In the genomic region with DNA sequence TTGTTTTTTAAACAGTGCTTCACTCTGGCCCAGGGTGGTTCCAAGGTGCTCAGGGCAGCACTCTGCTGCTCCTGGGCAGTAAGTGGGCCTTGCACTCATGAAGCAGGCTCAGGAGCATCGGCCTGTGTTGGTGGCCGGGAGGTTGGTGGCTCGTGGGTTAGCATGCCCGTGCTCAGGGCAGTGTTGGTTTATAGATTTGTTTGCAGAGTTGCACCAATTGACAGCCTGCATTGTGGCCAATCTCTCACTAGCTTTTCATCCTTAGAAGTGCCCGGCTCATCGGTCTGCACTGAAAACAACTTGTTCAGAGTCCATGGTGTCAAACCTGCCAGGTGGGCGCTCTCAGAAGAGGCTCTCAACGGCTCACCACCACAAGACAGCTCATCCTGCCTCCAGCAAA, we compare ENCODE assay signal across 22 mouse cellular contexts. TPM values are rescaled to one million over a fixed set of nuclear protein-coding genes. Genes with fewer than 3 reads are reported as not detected.
"Had no signal": no experiment of that assay in that cellular context is flagged by ENCODE, and none has a peak within 500 bp of the region (broad histone marks: within the 10 kb centered on the region; RNA-seq: fewer than 3 reads in every experiment).

No protein-coding gene starts in this region.

- H3K27me3 ChIP-seq: liver, embryonic 13.5 days; liver, embryonic 15.5 days; midbrain, embryonic 13.5 days; midbrain, embryonic 15.5 days; neural tube, embryonic 13.5 days; neural tube, embryonic 15.5 days; stomach, embryonic 15.5 days had no signal

- H3K4me3 ChIP-seq: liver, embryonic 13.5 days; liver, embryonic 15.5 days; midbrain, embryonic 10.5 days; midbrain, embryonic 13.5 days; midbrain, embryonic 15.5 days; myocyte; neural tube, embryonic 13.5 days; neural tube, embryonic 15.5 days; stomach, embryonic 15.5 days had no signal

- H3K9ac ChIP-seq: liver, embryonic 13.5 days; liver, embryonic 15.5 days; lung, embryonic 14.5 days; midbrain, embryonic 13.5 days; midbrain, embryonic 15.5 days; neural tube, embryonic 13.5 days; neural tube, embryonic 15.5 days; stomach, embryonic 15.5 days had no signal

- H3K9me3 ChIP-seq: liver, embryonic 13.5 days; liver, embryonic 15.5 days; midbrain, embryonic 10.5 days; midbrain, embryonic 13.5 days; midbrain, embryonic 15.5 days; neural tube, embryonic 13.5 days; neural tube, embryonic 15.5 days; stomach, embryonic 15.5 days had no signal

- DNase-seq: liver, embryonic 13.5 days; lung, adult 18-20 months; lung, embryonic 14.5 days; lung, postnatal 10 days; lung, postnatal 4 days; retina, postnatal 1 day; right cerebral cortex, adult 18-20 months; right cerebral cortex, postnatal 25 days; right cerebral cortex, postnatal 4 days; spleen, adult 18-20 months; thymus, adult 18-20 months; thymus, postnatal 14 days; thymus, postnatal 36 days had no signal

- H3K4me1 ChIP-seq: liver, embryonic 13.5 days; midbrain, embryonic 10.5 days; midbrain, embryonic 13.5 days; midbrain, embryonic 15.5 days; neural tube, embryonic 13.5 days; neural tube, embryonic 15.5 days; stomach, embryonic 15.5 days had no signal

- H3K27ac ChIP-seq: liver, embryonic 13.5 days; liver, embryonic 15.5 days; midbrain, embryonic 10.5 days; midbrain, embryonic 13.5 days; midbrain, embryonic 15.5 days; neural tube, embryonic 13.5 days; neural tube, embryonic 15.5 days; stomach, embryonic 15.5 days had no signal

- H3K4me2 ChIP-seq: liver, embryonic 13.5 days; liver, embryonic 15.5 days; lung, embryonic 14.5 days; midbrain, embryonic 13.5 days; midbrain, embryonic 15.5 days; neural tube, embryonic 13.5 days; neural tube, embryonic 15.5 days; stomach, embryonic 15.5 days had no signal

- ATAC-seq: midbrain, embryonic 13.5 days; midbrain, embryonic 15.5 days had no signal

RNA-seq across cellular contexts. Expression of a gene that starts 26.6 kb away (rescaled TPM):
- total RNA-seq: megakaryocyte-erythroid progenitor cell, adult 5-6 weeks had no signal
- polyA plus RNA-seq: midbrain, embryonic 10.5 days had no signal
